Mouse (Mus musculus) limb, embryonic 12.5 days (tissue): ENCODE measurements around the gene Gm4779. TPM values are rescaled to one million over a fixed set of nuclear protein-coding genes. Genes with fewer than 3 reads are reported as not detected.
"Not testable (repeated sequence)": the region's sequence is repeated elsewhere in the genome, so short reads cannot be mapped to it uniquely, and the experiment has no call there.

ENCODE experiments used
- ATAC-seq: fragments of 200-750 bp; cut with Nextera tagmentation; 2 replicates; pipeline ENCODE4 v1.8.0; 2017; ENCODE audit warnings: low read depth, moderate TSS enrichment; ENCODE audit not compliant: insufficient number of reproducible peaks, insufficient read depth, low FRiP score, low TSS enrichment
- H3K27ac ChIP-seq: fragments of 300-500 bp; sonication (generic); 2 replicates; pipeline ENCODE4 v1.5.1; 2016; ENCODE audit warnings: mild to moderate bottlenecking, moderate library complexity
- H3K27me3 ChIP-seq: fragments of 300-500 bp; sonication (generic); 2 replicates; pipeline ENCODE4 v1.6.1; 2016; ENCODE audit warnings: mild to moderate bottlenecking, moderate library complexity
- H3K36me3 ChIP-seq: fragments of 300-500 bp; sonication (generic); 2 replicates; pipeline ENCODE4 v1.6.1; 2016; ENCODE audit warnings: mild to moderate bottlenecking, moderate library complexity
- H3K4me1 ChIP-seq: fragments of 300-500 bp; sonication (generic); replicated peaks from 2 replicates; pipeline ENCODE4 v1.6.1; 2016
- H3K4me2 ChIP-seq: fragments of 300-500 bp; sonication (generic); 2 replicates; pipeline ENCODE4 v1.6.1; 2016; ENCODE audit warnings: mild to moderate bottlenecking, moderate library complexity
- H3K4me3 ChIP-seq: fragments of 300-500 bp; sonication (generic); replicated peaks from 2 replicates; pipeline ENCODE4 v1.5.1; 2016; ENCODE audit warnings: mild to moderate bottlenecking
- H3K9ac ChIP-seq: fragments of 300-500 bp; sonication (generic); replicated peaks from 2 replicates; pipeline ENCODE4 v1.6.1; 2016; ENCODE audit warnings: mild to moderate bottlenecking, moderate library complexity
- H3K9me3 ChIP-seq: fragments of 300-500 bp; sonication (generic); 2 replicates; pipeline ENCODE4 v1.6.1; 2016; ENCODE audit warnings: mild to moderate bottlenecking, moderate library complexity
- WGBS: fragments of 180-500 bp; shearing (Covaris S2); methylation state at CpG from one replicate; pipeline ENCODE4 v1.1.7; 2016; 5-methylcytosine and 5-hydroxymethylcytosine counted together
- polyA plus RNA-seq: library from polyadenylated mRNA; unstranded; fragments of >200 nt; fragmentation: Nextera tagmentation; extraction: Ambion mirVana; gene quantifications from 2 replicates; pipeline ENCODE4 v1.2.1, GENCODE M21; 2016

The Gm4779 gene
- 0.36 TPM in 1 of 2 replicates, not detected in the other for polyA plus RNA-seq

DNA sequence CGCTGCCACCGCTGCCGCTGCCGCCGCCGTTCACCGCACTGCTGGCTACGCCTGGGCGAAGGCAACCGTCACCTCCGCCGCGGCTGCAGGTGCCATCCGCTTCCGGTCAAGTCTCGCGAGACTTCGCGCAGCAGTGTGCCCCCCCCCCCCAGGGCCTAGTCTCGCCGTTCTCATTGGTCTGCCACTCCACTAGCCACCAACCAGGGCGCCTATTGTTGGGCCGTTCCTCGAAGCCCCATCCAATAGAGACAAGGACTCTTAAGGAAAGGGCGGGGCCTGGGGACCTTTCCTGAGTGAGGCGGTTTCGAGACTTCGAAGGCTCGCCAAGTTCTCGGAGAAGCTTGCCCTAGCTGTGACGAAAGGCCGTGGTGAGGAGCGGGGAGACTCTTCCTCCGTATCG is at the start of gene Gm4779, which contains the start of gene 8030474K03Rik:
Gm4779 (minus strand) TSS at position 82 of the 400 bp plus-strand sequence.
8030474K03Rik (plus strand) TSS at position 315 of the 400 bp plus-strand sequence.
- H3K9me3 ChIP-seq: no peaks in the 10 kb centered on the region
- no peaks in the 10 kb centered on the region for H3K36me3 ChIP-seq
- WGBS: 90% methylated on average over 35 of the region's 35 CpGs
- no peak within 1 kb of the TSS for H3K4me2 ChIP-seq
- no peak within 1 kb of the TSS for H3K27ac ChIP-seq
- H3K4me1 ChIP-seq: no peaks in the 10 kb centered on the region
- H3K27me3 ChIP-seq: peaks cover 25% of the 10 kb centered on the region
- H3K9ac ChIP-seq: no peak within 1 kb of the TSS
- H3K4me3 ChIP-seq: no peak within 1 kb of the TSS
- ATAC-seq: no peak

DNA sequence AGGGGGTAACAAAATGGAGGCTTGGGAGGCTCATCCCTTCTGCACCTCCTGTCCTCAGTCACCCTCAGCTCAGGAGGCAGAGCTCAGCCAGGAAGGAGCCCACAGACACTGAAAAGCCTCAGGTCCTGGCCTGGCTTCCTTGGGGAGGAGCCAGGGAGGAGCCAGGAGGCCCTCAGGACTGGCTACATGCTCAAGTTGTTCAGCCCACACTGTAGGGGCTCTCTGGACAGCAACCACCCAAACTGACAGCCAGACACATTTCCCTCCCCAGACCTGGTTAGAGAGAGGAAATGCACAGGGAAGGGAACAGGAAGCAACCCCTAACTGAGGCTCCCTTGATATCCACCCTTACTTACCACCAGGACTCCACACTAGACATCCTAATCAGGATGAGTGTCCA is 25.8 kb upstream of the Gm4779 start:
- not testable (repeated sequence) for H3K4me3 ChIP-seq, H3K4me1 ChIP-seq, H3K27ac ChIP-seq, ATAC-seq, H3K9ac ChIP-seq, H3K36me3 ChIP-seq, H3K9me3 ChIP-seq, H3K4me2 ChIP-seq
- H3K27me3 ChIP-seq: peaks cover 36% of the 10 kb centered on the region

DNA sequence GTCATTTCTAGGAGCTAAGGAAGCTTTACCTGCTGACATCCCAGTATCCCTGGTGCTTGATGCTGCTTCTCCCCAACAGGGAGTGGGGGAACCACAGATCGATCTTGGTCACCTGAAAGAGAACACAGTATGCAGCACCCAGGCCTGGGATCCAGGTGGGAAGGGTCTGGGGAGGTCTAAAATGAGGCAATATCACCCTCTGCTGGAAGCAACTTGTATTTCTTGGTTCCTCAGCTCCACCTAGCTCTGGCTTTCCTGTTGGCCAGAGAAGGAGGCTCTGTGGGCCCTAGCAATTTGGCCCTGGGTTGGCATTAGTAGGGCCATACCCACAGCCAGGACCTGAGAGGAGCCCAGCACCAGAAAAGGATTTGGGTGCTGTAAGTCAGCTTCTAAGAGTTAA is 24.9 kb upstream of the Gm4779 start:
- no peaks in the 10 kb centered on the region for H3K36me3 ChIP-seq
- 46% methylated on average over 1 of the region's 1 CpGs for WGBS
- no peak overlapping the region for H3K4me2 ChIP-seq
- no peak overlapping the region for H3K9ac ChIP-seq
- H3K4me1 ChIP-seq: no peaks in the 10 kb centered on the region
- no peak for ATAC-seq
- H3K4me3 ChIP-seq: no peak overlapping the region
- H3K27ac ChIP-seq: no peak overlapping the region
- H3K27me3 ChIP-seq: peaks cover 40% of the 10 kb centered on the region
- H3K9me3 ChIP-seq: no peaks in the 10 kb centered on the region

DNA sequence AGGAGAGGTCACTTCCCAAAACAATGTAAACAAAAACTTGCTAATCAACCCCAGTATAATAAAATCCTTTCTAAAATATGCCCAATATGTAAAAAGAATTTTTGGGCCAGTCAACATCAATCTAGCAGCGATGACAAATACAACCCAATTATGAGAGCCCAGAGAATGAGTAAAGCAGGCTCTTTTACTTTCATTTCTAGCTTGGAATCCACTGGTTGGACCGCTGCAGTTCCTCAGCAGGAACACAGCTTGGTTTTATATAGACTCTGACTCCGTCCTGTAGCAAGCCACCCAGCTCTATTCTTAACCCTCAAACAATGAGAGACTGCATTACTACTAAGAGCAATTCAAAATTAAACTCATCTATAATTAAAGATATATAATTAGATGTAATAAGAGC is 17.5 kb upstream of the Gm4779 start:
- Histone ChIP-seq H3K36me3 (no peaks in the 10 kb centered on the region), H3K9me3 (no peaks in the 10 kb centered on the region), H3K9ac (no peak overlapping the region), H3K4me3 (no peak overlapping the region), H3K27me3 (peaks cover 16% of the 10 kb centered on the region; the same call in 1 of the 2 replicates), H3K4me2 (no peak overlapping the region), H3K27ac (no peak overlapping the region), H3K4me1 (no peaks in the 10 kb centered on the region)
- no peak for ATAC-seq
- WGBS: 68% methylated on average over 3 of the region's 3 CpGs

DNA sequence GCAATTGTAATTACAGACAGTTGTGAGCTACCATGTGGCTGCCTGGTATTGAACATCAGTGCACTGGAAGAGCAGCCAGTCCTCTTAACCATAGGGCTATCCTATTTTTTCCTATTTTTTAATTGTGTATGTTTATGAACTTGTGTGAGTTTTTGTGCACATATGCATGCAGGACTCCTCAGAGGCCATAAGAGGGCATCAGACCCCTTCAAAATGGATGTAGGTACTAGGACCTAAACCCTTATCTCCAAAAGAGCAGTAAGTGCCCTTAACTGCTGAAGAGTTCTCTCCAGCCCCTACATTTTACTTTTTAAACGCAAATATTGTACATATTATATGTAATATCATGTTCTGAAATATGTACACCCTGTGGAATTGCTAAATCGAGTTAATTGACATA is 11.3 kb upstream of the Gm4779 start:
- no peak for ATAC-seq
- Histone ChIP-seq H3K4me3 (no peak overlapping the region), H3K9ac (no peak overlapping the region), H3K4me2 (no peak overlapping the region), H3K36me3 (no peaks in the 10 kb centered on the region), H3K27ac (no peak overlapping the region), H3K27me3 (peaks cover 13% of the 10 kb centered on the region; the same call in 1 of the 2 replicates), H3K4me1 (no peaks in the 10 kb centered on the region), H3K9me3 (no peaks in the 10 kb centered on the region)
- 29% methylated on average over 2 of the region's 2 CpGs for WGBS

DNA sequence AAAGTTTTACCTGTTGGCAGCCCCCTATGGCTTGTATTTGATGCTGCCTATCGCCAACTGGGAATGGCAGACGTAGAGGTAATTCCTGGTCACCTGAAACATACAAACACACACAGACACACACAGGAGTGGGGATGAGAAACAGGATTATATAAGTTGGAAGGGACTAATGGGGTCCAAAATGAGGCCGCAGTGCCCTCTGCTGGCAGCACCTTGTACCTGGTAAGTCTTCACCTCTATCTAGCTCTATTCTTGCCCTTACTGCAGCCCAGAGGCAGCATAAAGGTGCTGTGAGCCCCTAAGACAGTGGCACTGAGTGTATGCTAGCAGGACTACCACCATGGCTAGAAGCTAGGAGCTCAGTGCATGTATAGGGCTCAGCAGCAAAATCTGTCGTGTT is 2.7 kb downstream of the Gm4779 start:
- 45% methylated on average over 4 of the region's 4 CpGs for WGBS
- H3K27me3 ChIP-seq: peaks cover 30% of the 10 kb centered on the region
- no peak overlapping the region for H3K4me3 ChIP-seq
- H3K4me1 ChIP-seq: no peaks in the 10 kb centered on the region
- H3K9me3 ChIP-seq: no peaks in the 10 kb centered on the region
- H3K9ac ChIP-seq: no peak overlapping the region
- ATAC-seq: no peak
- H3K36me3 ChIP-seq: no peaks in the 10 kb centered on the region
- H3K27ac ChIP-seq: no peak overlapping the region
- no peak overlapping the region for H3K4me2 ChIP-seq

DNA sequence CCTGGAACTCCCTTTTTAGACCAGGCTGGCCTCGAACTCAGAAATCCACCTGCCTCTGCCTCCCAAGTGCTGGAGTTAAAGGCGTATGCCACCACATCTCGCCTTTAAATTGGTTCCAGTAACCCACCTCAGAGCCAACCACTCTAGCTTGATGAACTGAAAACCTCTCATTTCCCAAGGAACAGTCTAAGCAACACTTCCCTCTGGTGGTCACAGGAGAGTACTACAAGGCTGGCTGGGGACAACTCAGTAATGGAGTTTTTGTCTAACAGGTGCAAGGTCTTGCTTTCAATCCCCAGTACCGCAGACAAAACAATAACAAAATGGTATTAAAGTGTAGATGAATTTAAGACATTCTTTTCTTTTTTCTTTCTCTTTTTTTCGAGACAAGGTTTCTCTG is 22.2 kb downstream of the Gm4779 start:
- Histone ChIP-seq H3K36me3 (no peaks in the 10 kb centered on the region), H3K4me1 (no peaks in the 10 kb centered on the region), H3K4me3 (no peak overlapping the region), H3K27me3 (peaks cover 29% of the 10 kb centered on the region), H3K27ac (no peak overlapping the region), H3K4me2 (no peak overlapping the region), H3K9ac (no peak overlapping the region), H3K9me3 (no peaks in the 10 kb centered on the region)
- no peak for ATAC-seq
- WGBS: 40% methylated on average over 5 of the region's 5 CpGs

DNA sequence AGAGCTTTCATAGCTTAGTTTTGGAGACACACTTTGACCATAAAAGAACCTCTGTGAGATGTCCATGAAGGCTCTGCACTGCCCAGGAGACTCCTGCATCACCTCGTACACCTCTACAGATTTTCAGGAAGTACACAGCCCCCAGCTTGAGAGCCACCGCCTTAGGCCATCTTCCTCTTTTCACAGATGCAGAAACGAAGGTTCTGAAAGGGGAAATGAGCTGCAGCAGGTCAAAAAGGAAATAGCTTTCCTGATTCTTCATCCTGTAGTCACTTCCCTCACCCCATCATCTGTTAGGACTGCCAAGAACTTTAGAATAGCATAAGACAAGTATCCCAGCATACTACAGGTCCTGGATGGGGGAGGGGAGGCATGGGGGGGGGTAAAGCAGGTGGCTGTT is 23.9 kb downstream of the Gm4779 start:
- no peak for ATAC-seq
- H3K9ac ChIP-seq: no peak overlapping the region
- H3K4me3 ChIP-seq: no peak overlapping the region
- no peak overlapping the region for H3K27ac ChIP-seq
- no peaks in the 10 kb centered on the region for H3K4me1 ChIP-seq
- H3K4me2 ChIP-seq: no peak overlapping the region
- H3K27me3 ChIP-seq: peaks cover 34% of the 10 kb centered on the region
- 65% methylated on average over 3 of the region's 3 CpGs for WGBS
- H3K36me3 ChIP-seq: no peaks in the 10 kb centered on the region
- no peaks in the 10 kb centered on the region for H3K9me3 ChIP-seq

DNA sequence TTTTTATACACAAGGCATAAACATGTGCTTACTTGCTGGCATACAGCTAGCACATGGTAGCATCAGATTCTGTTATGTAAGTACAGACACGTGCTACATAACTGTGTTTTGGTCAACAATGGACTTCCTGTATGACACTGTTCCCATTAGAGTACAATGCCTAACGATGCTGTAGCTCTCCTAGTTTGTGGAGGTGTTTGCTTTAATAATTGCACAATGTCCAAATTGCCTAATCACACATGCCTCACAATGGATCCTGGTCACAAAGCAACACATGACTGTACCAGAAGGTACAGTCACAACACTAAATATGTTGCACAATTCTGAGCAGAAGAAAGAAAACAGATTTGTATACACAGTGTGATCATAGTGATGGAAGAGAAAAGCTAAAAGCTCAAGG is 24.7 kb downstream of the Gm4779 start:
- Histone ChIP-seq H3K9ac (no peak overlapping the region), H3K36me3 (no peaks in the 10 kb centered on the region), H3K4me3 (no peak overlapping the region), H3K9me3 (no peaks in the 10 kb centered on the region), H3K4me2 (no peak overlapping the region), H3K27ac (no peak overlapping the region), H3K27me3 (peaks cover 38% of the 10 kb centered on the region), H3K4me1 (no peaks in the 10 kb centered on the region)
- 66% methylated on average over 2 of the region's 2 CpGs for WGBS
- ATAC-seq: no peak

DNA sequence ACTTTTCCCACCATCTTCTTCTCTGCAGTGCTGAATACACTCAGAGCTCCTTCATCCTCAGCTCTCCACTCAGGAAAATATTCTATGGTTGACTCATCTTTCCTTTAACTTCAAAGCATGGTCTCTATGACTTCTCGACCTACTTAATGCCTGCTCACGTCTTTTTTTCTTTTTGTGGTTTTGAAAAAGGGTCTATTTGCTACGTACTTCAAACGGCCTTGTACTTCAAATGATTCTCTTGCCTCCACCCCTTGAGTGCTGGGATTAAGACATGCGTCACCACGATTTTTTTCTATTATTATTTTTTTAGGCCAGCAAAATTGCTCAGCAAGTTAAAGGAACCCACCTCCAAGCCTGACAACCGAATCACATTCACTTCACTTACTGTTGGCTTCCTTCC is 26.9 kb downstream of the Gm4779 start:
- no peaks in the 10 kb centered on the region for H3K4me1 ChIP-seq
- ATAC-seq: no peak
- no peak overlapping the region for H3K4me2 ChIP-seq
- H3K9me3 ChIP-seq: no peaks in the 10 kb centered on the region
- no peak overlapping the region for H3K4me3 ChIP-seq
- no peaks in the 10 kb centered on the region for H3K36me3 ChIP-seq
- no peak overlapping the region for H3K27ac ChIP-seq
- no peak overlapping the region for H3K9ac ChIP-seq
- peaks cover 26% of the 10 kb centered on the region for H3K27me3 ChIP-seq
- 71% methylated on average over 7 of the region's 7 CpGs for WGBS

DNA sequence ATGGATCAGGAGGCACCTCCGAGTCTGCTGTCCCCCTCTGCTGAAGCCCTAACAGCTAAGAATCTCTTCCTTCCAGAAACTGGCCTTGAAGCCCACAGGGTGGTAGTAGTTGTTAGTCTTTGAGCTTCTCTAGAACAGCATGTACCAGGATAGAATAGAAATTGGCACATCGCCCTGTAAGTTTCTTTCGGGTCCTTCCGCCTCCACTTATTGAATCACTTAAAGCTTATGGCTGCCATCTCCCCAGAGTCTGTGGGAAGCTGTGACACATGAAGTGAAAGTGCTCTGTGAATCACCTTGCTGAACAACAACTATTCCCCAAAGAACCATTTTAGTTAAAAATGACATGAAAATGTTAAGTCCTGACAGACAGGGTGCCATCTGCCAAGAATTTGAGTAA is 29.1 kb downstream of the Gm4779 start:
- Histone ChIP-seq H3K9ac (no peak overlapping the region), H3K27me3 (peaks cover 24% of the 10 kb centered on the region), H3K36me3 (no peaks in the 10 kb centered on the region), H3K4me1 (no peaks in the 10 kb centered on the region), H3K4me2 (no peak overlapping the region), H3K27ac (no peak overlapping the region), H3K4me3 (no peak overlapping the region), H3K9me3 (no peaks in the 10 kb centered on the region)
- no peak for ATAC-seq
- 87% methylated on average over 4 of the region's 4 CpGs for WGBS

DNA sequence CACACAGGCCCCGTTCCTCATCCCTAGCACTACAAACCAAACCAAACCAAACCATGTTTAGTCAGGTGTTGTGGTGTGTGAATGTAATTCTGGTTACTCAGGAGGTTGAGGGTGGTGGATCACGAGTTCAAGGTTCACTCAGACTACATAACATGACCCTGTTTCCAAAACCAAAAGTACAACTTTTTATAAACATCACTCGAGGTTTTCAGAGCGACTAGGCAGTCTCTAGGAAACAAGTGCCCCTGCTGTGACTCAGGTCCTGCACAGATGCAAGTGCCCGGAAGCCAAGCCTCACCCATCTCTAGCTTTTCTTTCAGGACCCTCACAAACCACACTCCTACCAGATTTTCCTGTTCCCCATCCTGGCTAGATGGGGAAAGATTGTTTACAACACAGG is 29.6 kb downstream of the Gm4779 start:
- Histone ChIP-seq H3K9ac (no peak overlapping the region), H3K4me3 (no peak overlapping the region), H3K4me2 (no peak overlapping the region), H3K27me3 (peaks cover 29% of the 10 kb centered on the region), H3K9me3 (no peaks in the 10 kb centered on the region), H3K36me3 (no peaks in the 10 kb centered on the region), H3K27ac (no peak overlapping the region), H3K4me1 (no peaks in the 10 kb centered on the region)
- ATAC-seq: no peak
- WGBS: 74% methylated on average over 5 of the region's 5 CpGs
